Mouse (Mus musculus): ENCODE data around the gene Igf2. TPM values are rescaled to one million over a fixed set of nuclear protein-coding genes. Genes with fewer than 3 reads are reported as not detected.

The Igf2 gene
- total RNA-seq, 2 experiments from 2014 or later, result 78.1 to 89.2 TPM

Small RNA genes lying within 50 kb of the gene (microRNA-seq; reads per million reads assigned to microRNA genes)
- 129 to 133 reads per million in 2 experiments for gene Mir483 (ENCODE audit: borderline number of aligned reads in 2 of 2)

Other genes starting within 250 kb of the Igf2 start
- not detected for gene Syt8, start 232.0 kb downstream of the Igf2 start, total RNA-seq (2021)
- 1 to 10 TPM; 1.6 to 3.4 TPM for gene Tnni2, start 225.0 kb downstream of the Igf2 start, total RNA-seq (2021)
- gene Lsp1, start 206.0 kb downstream of the Igf2 start, total RNA-seq (2021), result 10 to 100 TPM; 31.7 to 40.4 TPM
- gene Tnnt3, start 168.0 kb downstream of the Igf2 start, total RNA-seq (2021), result under 1 TPM; 0.61 to 0.68 TPM
- gene Mrpl23, start 134.1 kb downstream of the Igf2 start, total RNA-seq (2021), result 10 to 100 TPM; 12.8 to 13.1 TPM
- under 1 TPM in 1 of 2 experiments, not detected in 1; 0.08 TPM for gene Gm49394, start 3.1 kb upstream of the Igf2 start, total RNA-seq (2021)
- not detected for gene Ins2, start 76.6 kb upstream of the Igf2 start, total RNA-seq (2021)

Measured in heart, postnatal 36 days (tissue).